Mouse (Mus musculus) neural tube, embryonic 12.5 days (tissue): ENCODE data around the gene Lsm14b. TPM values are rescaled to one million over a fixed set of nuclear protein-coding genes. Genes with fewer than 3 reads are reported as not detected.

Experiments
- ATAC-seq: fragments of 200-750 bp; cut with Nextera tagmentation; 2 replicates; pipeline ENCODE4 v1.8.0; 2017; ENCODE audit warnings: low read depth, mild to moderate bottlenecking, moderate TSS enrichment, moderate library complexity; ENCODE audit not compliant: low FRiP score
- H3K27ac ChIP-seq: fragments of 300-500 bp; sonication (generic); 2 replicates; pipeline ENCODE4 v1.5.1; 2016
- H3K27me3 ChIP-seq: fragments of 300-500 bp; sonication (generic); replicated peaks from 2 replicates; pipeline ENCODE4 v1.6.1; 2016; ENCODE audit warnings: mild to moderate bottlenecking
- H3K36me3 ChIP-seq: fragments of 300-500 bp; sonication (generic); 2 replicates; pipeline ENCODE4 v1.6.1; 2016; ENCODE audit warnings: mild to moderate bottlenecking
- H3K4me1 ChIP-seq: fragments of 300-500 bp; sonication (generic); 2 replicates; pipeline ENCODE4 v1.6.1; 2016
- H3K4me2 ChIP-seq: fragments of 300-500 bp; sonication (generic); replicated peaks from 2 replicates; pipeline ENCODE4 v1.6.1; 2016; ENCODE audit warnings: mild to moderate bottlenecking
- H3K4me3 ChIP-seq: fragments of 300-500 bp; sonication (generic); 2 replicates; pipeline ENCODE4 v1.5.1; 2016
- H3K9ac ChIP-seq: fragments of 300-500 bp; sonication (generic); 2 replicates; pipeline ENCODE4 v1.6.1; 2016; ENCODE audit warnings: mild to moderate bottlenecking
- H3K9me3 ChIP-seq: fragments of 300-500 bp; sonication (generic); 2 replicates; pipeline ENCODE4 v1.6.1; 2016; ENCODE audit warnings: mild to moderate bottlenecking
- WGBS: fragments of 180-500 bp; shearing (Covaris S2); methylation state at CpG from one replicate; pipeline ENCODE4 v1.1.7; 2016; 5-methylcytosine and 5-hydroxymethylcytosine counted together
- polyA plus RNA-seq: library from polyadenylated mRNA; unstranded; fragments of >200 nt; fragmentation: Nextera tagmentation; extraction: Ambion mirVana; gene quantifications from 2 replicates; pipeline ENCODE4 v1.2.1, GENCODE M21; 2016

The Lsm14b gene
- 15.9 and 23.5 TPM in 2 replicates for polyA plus RNA-seq

DNA sequence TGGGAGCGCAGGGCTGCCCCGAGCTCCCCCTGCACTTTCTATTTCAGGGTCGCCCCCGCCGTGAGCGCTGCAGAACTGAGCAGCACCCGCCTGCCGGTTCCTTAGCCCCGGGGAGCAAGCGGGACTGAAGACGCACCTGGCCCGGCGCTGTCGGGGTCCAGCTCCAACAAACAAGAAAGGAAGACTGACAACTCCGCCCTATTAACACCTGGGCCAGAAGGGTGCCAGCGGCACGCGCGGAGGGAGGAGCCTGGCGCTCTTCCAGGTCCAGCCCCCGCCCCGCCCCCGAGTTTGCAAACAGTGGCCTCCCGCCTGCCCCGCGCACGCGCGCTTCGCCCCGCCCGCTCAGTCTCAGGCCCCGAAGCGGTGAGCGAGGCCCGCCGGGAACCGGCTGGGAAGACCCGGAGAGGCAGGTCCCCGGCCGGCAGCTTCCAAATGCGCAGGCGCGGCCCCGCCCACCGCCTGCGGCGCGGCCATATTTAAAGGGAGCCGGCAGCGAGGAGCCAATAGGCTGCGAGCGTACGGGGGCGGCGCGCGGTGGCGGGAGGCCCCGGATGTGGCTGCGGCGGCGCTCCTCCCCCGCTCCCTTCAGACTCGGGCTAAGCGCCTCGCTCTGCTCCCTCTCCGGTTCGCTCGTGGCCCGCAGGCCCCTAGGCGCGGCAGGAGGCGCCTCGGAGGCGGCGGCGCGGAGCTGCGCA lies at the start of gene Lsm14b:
Gene Lsm14b, plus strand, starts transcription at position 587 of the 698 bp plus-strand sequence.
- Histone ChIP-seq H3K4me1 (peaks cover 36% of the 10 kb centered on the region), H3K4me2 (peak within 1 kb of the TSS; percentile 88), H3K27ac (peak within 1 kb of the TSS; percentile 87), H3K9me3 (no peaks in the 10 kb centered on the region), H3K9ac (peak within 1 kb of the TSS; percentile 99), H3K36me3 (peaks cover 21% of the 10 kb centered on the region), H3K4me3 (peak within 1 kb of the TSS; percentile 99), H3K27me3 (peaks cover 30% of the 10 kb centered on the region)
- WGBS: under 1% methylated on average over 65 of the region's 80 CpGs
- ATAC-seq: peak; percentile 93

GRCm38 (mm10) chr2:179975851-179976250 lies 48.9 kb upstream of the Lsm14b start:
- Histone ChIP-seq H3K9ac (peak overlapping the region; percentile 91), H3K4me1 (peaks cover 42% of the 10 kb centered on the region), H3K9me3 (no peaks in the 10 kb centered on the region), H3K27ac (peak overlapping the region; percentile 90; the same call in 1 of the 2 replicates), H3K36me3 (no peaks in the 10 kb centered on the region), H3K4me2 (no peak overlapping the region; the same call in 1 of the 2 replicates), H3K27me3 (no peaks in the 10 kb centered on the region), H3K4me3 (peak overlapping the region; percentile 83)
- 0% methylated on average over 22 of the region's 82 CpGs for WGBS
- ATAC-seq: no peak

GRCm38 (mm10) chr2:179976295-179976627 lies 48.5 kb upstream of the Lsm14b start:
- Histone ChIP-seq H3K27me3 (no peaks in the 10 kb centered on the region), H3K9ac (peak overlapping the region; percentile 91), H3K36me3 (no peaks in the 10 kb centered on the region), H3K4me2 (peak overlapping the region; percentile 60; the same call in 1 of the 2 replicates), H3K27ac (peak overlapping the region; percentile 90), H3K9me3 (no peaks in the 10 kb centered on the region), H3K4me1 (peaks cover 42% of the 10 kb centered on the region), H3K4me3 (peak overlapping the region; percentile 83)
- WGBS: 1% methylated on average over 35 of the region's 54 CpGs
- 0 out of 2 replicates have a peak, but pooled peaks have one; percentile 9 for ATAC-seq

- no peaks in the 10 kb centered on the region for H3K9me3 ChIP-seq
- H3K4me2 ChIP-seq: peak within 1 kb of the TSS; percentile 91
- peaks cover 40% of the 10 kb centered on the region for H3K4me1 ChIP-seq
- ATAC-seq: peak; percentile 97
- H3K4me3 ChIP-seq: peak within 1 kb of the TSS; percentile 83
- H3K36me3 ChIP-seq: no peaks in the 10 kb centered on the region
- H3K9ac ChIP-seq: peak within 1 kb of the TSS; percentile 91
- H3K27me3 ChIP-seq: no peaks in the 10 kb centered on the region
- H3K27ac ChIP-seq: peak within 1 kb of the TSS; percentile 90
- WGBS: under 1% methylated on average over 57 of the region's 84 CpGs
These were observed 48.0 kb upstream of the Lsm14b start, which contains the start of gene Taf4 for GRCm38 (mm10) chr2:179976628-179977343. TSS of gene Taf4 (minus strand) at chr2:179976646.

DNA sequence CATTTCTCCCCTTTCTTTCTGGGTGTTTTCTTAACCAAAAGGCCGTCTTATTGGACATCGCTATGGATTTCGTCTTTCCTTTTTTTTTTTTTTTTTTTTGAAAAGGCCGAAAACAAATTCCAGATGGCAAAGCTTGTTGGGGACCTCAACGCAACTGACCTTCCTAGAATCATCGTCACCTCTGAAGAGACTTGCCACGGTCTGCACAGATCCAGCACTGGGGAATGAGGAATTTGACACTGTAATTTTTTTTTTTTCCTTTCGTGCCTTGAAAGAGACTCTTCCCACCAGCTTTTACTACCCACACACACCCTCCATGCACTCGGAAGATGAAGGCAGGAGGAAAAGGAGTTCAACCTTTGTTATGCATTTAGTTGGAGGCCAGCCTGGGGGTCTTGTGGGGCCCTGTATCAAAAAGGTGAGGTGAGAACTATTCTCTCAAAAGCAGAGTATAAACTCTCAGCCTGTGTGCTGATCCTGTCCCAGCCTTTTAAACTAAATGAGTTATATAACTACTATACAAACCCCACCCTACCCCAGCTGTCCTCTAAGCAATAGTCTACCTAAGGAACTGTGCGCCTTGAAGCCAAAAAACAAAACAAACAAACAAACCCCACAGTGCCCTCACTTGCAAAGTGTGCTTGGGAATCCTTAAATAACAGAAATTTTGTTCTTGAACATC lies 47.3 kb upstream of the Lsm14b start:
- peaks cover 34% of the 10 kb centered on the region for H3K4me1 ChIP-seq
- H3K27me3 ChIP-seq: no peaks in the 10 kb centered on the region
- H3K4me3 ChIP-seq: peak overlapping the region; percentile 83
- no peak overlapping the region for H3K27ac ChIP-seq
- H3K4me2 ChIP-seq: peak overlapping the region; percentile 60
- no peaks in the 10 kb centered on the region for H3K36me3 ChIP-seq
- 6% methylated on average over 10 of the region's 10 CpGs for WGBS
- no peaks in the 10 kb centered on the region for H3K9me3 ChIP-seq
- H3K9ac ChIP-seq: peak overlapping the region; percentile 91
- no peak for ATAC-seq

DNA sequence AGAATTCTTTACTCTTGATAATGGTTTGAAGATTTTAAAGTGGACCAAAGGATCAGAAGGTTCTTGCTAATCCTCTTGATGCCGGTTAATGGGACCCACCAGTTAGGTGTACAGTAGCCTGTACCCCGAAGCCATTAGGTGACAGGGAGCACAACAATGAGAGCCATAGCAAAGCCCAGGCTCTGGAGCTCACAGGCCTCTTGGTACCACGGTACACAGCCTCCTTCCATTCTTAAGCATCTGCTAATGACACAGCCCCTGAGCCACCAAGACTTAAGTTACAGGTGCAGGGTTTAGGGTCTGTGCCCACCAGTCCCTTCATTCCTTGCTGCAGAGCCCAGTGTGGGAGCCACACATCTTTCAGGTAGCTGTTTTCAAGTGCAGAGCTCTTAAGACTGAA lies 46.5 kb upstream of the Lsm14b start:
- no peaks in the 10 kb centered on the region for H3K36me3 ChIP-seq
- H3K4me3 ChIP-seq: no peak overlapping the region
- ATAC-seq: no peak
- peaks cover 29% of the 10 kb centered on the region for H3K4me1 ChIP-seq
- H3K27ac ChIP-seq: no peak overlapping the region
- no peaks in the 10 kb centered on the region for H3K27me3 ChIP-seq
- no peaks in the 10 kb centered on the region for H3K9me3 ChIP-seq
- H3K9ac ChIP-seq: no peak overlapping the region
- WGBS: 76% methylated on average over 3 of the region's 3 CpGs
- peak overlapping the region; percentile 60; the same call in 1 of the 2 replicates for H3K4me2 ChIP-seq

GRCm38 (mm10) chr2:179979836-179980235 lies 45.0 kb upstream of the Lsm14b start:
- Histone ChIP-seq H3K36me3 (no peaks in the 10 kb centered on the region), H3K4me1 (peaks cover 13% of the 10 kb centered on the region), H3K9ac (no peak overlapping the region), H3K4me3 (no peak overlapping the region), H3K9me3 (no peaks in the 10 kb centered on the region), H3K27ac (no peak overlapping the region), H3K4me2 (no peak overlapping the region), H3K27me3 (no peaks in the 10 kb centered on the region)
- 64% methylated on average over 8 of the region's 8 CpGs for WGBS
- no peak for ATAC-seq

- Histone ChIP-seq H3K27me3 (no peaks in the 10 kb centered on the region), H3K27ac (no peak overlapping the region), H3K9me3 (no peaks in the 10 kb centered on the region), H3K4me2 (no peak overlapping the region), H3K36me3 (no peaks in the 10 kb centered on the region), H3K4me1 (peaks cover 8% of the 10 kb centered on the region; the same call in 1 of the 2 replicates), H3K9ac (no peak overlapping the region), H3K4me3 (no peak overlapping the region)
- WGBS: 54% methylated on average over 4 of the region's 4 CpGs
- no peak for ATAC-seq
These were observed 44.2 kb upstream of the Lsm14b start for GRCm38 (mm10) chr2:179980616-179981015.

- Histone ChIP-seq H3K9ac (no peak overlapping the region), H3K4me1 (peaks cover 5% of the 10 kb centered on the region; the same call in 1 of the 2 replicates), H3K4me3 (no peak overlapping the region), H3K9me3 (no peaks in the 10 kb centered on the region), H3K4me2 (no peak overlapping the region), H3K27me3 (no peaks in the 10 kb centered on the region), H3K27ac (no peak overlapping the region), H3K36me3 (no peaks in the 10 kb centered on the region)
- ATAC-seq: no peak
- 85% methylated on average over 3 of the region's 3 CpGs for WGBS
These were observed 42.1 kb upstream of the Lsm14b start for GRCm38 (mm10) chr2:179982715-179983114.

DNA sequence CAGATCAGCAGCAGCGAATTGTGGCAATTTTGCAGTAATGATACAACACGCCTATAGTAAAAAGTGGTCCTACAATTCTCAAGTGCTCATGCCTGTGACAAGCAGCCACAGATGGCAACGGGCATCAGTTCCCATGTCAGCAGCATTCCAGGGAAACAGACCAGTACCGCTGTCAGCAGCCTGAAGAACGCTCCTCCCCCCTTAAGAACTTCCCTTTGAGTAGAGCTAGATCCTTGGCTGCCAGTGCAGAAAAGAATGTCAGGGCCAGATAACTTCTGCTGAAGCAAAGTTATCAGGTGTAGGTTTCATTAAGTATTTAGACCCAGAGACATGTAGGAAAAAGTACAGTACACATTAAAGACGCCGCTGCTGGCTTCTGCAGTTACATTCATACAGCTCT lies 40.0 kb upstream of the Lsm14b start:
- WGBS: 45% methylated on average over 7 of the region's 7 CpGs
- Histone ChIP-seq H3K4me3 (no peak overlapping the region), H3K36me3 (no peaks in the 10 kb centered on the region), H3K27me3 (no peaks in the 10 kb centered on the region), H3K4me2 (no peak overlapping the region), H3K9ac (no peak overlapping the region), H3K27ac (no peak overlapping the region), H3K4me1 (no peaks in the 10 kb centered on the region), H3K9me3 (no peaks in the 10 kb centered on the region)
- no peak for ATAC-seq

- Histone ChIP-seq H3K4me2 (no peak overlapping the region), H3K27ac (no peak overlapping the region), H3K27me3 (no peaks in the 10 kb centered on the region), H3K9ac (no peak overlapping the region), H3K4me3 (no peak overlapping the region), H3K4me1 (no peaks in the 10 kb centered on the region), H3K36me3 (no peaks in the 10 kb centered on the region), H3K9me3 (no peaks in the 10 kb centered on the region)
- WGBS: 86% methylated on average over 1 of the region's 1 CpGs
- no peak for ATAC-seq
These were observed 39.1 kb upstream of the Lsm14b start for GRCm38 (mm10) chr2:179985695-179986094.

- no peak overlapping the region for H3K27ac ChIP-seq
- H3K4me3 ChIP-seq: no peak overlapping the region
- WGBS: 81% methylated on average over 10 of the region's 10 CpGs
- no peaks in the 10 kb centered on the region for H3K27me3 ChIP-seq
- H3K9me3 ChIP-seq: no peaks in the 10 kb centered on the region
- no peaks in the 10 kb centered on the region for H3K4me1 ChIP-seq
- no peak overlapping the region for H3K9ac ChIP-seq
- H3K4me2 ChIP-seq: no peak overlapping the region
- no peak for ATAC-seq
- H3K36me3 ChIP-seq: no peaks in the 10 kb centered on the region
These were observed 38.3 kb upstream of the Lsm14b start for GRCm38 (mm10) chr2:179986437-179987022.
